Mouse (Mus musculus): ENCODE measurements around the gene Impg1.

Gene Impg1

GRCm38 (mm10) chr9:80465381-80465780, at the start of gene Impg1:
Gene Impg1 (minus strand): TSS chr9:80465481.
- CTCF ChIA-PET, result no interaction called here
- POLR2A ChIA-PET, result no interaction called here

DNA sequence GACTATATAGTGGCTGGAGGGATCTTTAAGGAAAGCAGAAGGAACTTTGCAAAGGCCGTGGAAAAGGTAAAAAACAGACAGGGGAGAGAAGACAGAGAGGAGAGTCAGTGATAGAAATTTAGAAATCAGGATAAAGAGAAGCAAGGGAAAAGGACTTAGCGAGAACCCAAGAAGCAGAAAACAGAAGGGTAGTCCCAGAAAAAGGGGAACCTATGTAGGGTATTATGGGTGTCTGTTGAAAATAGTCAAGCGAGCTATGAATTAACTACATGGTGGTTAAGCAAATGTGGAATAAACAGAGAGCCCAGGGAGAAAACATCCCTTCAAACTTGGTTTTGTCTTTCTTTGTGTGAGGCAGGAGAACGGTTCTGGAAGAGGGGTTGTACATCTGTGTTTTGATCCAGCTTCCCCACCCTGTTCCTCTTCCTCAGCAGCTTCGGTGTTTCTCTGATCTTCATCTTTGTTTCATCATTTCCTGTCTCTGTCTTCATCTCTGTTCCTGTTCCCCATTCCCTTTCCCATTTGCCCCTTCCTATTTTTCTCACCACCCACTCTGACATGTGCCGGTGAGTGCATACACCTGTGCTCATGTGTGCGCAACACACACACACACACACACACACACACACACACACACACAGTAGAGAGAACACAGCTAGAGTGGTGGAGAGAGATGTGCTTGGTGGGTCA, 44.3 kb upstream of the Impg1 start:
- CTCF ChIA-PET, result no interaction called here
- POLR2A ChIA-PET, result no interaction called here

DNA sequence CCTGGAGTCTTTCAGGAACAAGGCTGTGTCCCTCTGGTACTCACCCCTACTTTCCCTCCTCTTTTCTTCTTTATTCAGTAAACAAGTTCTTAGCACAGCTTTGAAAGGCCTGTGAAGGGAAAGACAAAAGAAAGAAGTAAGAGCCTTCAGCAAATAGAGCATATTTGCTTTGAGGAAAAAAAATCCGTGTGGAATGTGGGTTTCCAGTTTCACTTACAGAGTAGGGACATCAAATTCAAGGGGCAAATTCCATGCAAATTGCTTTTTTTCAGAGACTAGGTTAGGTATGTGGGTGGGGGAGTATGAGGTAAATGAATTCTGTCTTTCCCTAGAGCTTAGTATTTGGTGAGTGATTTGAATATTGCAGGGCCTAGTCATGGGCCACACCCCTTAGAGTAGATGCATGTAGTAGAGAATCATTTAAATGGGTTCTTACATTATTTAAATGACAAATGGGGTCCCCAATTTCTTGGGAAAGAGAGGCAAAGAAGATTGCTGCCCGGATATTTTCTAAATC, 39.3 kb upstream of the Impg1 start:
- ChIA-PET POLR2A (no interaction called here), CTCF (no interaction called here)

DNA sequence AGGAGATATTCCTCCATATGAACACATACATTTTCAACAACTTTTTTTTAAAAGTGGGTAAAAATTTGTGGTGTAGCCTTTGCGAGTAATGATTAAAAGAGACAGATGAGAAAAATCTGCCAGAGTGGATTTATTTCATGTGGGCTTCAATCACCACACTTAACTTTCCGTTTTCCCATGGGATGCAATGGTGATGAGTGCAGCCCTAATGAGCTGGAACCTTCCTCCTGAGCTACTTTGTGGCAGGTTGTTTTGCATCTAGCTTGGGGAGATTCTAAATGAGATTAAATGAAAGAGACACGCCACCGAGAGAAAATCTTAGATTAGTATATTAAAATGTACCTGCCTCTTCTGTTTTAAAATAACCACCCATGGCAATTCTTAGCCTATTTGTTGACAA, 26.3 kb upstream of the Impg1 start:
- ChIA-PET POLR2A (no interaction called here), CTCF (no interaction called here)

DNA sequence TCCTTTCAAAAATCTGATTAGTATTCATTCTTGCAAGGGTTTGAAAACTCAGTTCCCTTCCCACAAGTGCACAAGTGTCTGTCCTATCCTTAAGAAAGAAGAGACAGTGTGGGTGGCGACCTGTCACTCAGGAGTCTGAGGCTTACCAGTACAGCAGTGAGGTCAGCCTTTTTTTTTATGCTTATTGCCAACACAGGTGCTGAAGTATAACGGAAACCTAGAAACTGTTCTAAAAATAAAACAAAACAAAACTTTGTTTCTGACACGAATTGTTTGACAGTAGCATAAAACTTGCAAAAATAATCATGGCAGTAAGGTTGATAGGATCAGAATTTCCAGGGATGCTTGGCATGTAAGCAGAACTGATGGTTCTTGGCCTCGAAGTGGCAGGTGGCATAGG, 4.9 kb downstream of the Impg1 start:
- CTCF ChIA-PET, result no interaction called here
- POLR2A ChIA-PET, result no interaction called here

GRCm38 (mm10) chr9:80450467-80451261, 14.6 kb downstream of the Impg1 start:
- ChIA-PET CTCF (no interaction called here), POLR2A (no interaction called here)

DNA sequence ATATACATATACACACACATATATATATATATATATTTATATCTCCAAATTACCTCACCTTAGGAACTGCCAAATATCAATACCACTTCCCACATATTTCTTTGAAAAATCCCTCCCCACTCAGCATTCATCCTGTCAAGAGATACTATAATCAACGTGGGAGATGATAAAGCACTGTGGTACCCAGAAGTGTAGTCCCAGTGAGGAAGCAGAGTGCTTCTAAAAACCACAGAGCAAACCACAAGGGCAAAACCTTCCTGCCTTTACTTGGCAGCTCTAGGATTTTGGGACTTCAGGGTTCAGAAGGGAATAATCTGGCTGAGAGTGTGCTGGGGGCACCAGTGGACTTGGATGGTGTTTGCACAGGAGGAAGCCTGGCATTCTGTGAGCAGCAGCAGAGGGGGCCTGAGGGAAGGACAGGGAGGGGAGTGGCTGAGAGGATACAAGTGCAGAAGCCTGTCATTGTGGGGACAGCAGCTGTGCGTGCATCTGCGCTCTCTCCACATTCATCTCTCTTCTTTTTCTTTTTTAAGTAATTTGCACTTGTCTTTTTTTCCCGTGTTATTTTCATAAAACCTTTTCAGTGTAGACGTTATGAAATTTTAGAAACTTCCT, 24.1 kb downstream of the Impg1 start:
- POLR2A ChIA-PET, result no interaction called here
- CTCF ChIA-PET, result no interaction called here

GRCm38 (mm10) chr9:80391404-80391803, 73.9 kb downstream of the Impg1 start:
- POLR2A ChIA-PET, result no interaction called here
- CTCF ChIA-PET, result no interaction called here

GRCm38 (mm10) chr9:80391002-80391401, 74.3 kb downstream of the Impg1 start:
- CTCF ChIA-PET, result no interaction called here
- POLR2A ChIA-PET, result no interaction called here

- POLR2A ChIA-PET, result no interaction called here
- CTCF ChIA-PET, result no interaction called here
Measured at GRCm38 (mm10) chr9:80387890-80388289, 77.4 kb downstream of the Impg1 start.

- POLR2A ChIA-PET, result no interaction called here
- CTCF ChIA-PET, result interaction anchor here in 3 of 4 experiments (0.5 to 0.9 kb wide), 5 partner anchors 34 to 627 kb away, joined by 3 to 6 read pairs (median 4); no protein-coding TSS in a partner anchor
Measured at GRCm38 (mm10) chr9:80386492-80386891, 78.8 kb downstream of the Impg1 start.

GRCm38 (mm10) chr9:80386000-80386399, 79.3 kb downstream of the Impg1 start:
- CTCF ChIA-PET, result interaction anchor here in 3 of 4 experiments (0.5 to 0.9 kb wide), 5 partner anchors 34 to 627 kb away, joined by 3 to 6 read pairs (median 4); no protein-coding TSS in a partner anchor
- POLR2A ChIA-PET, result no interaction called here

DNA sequence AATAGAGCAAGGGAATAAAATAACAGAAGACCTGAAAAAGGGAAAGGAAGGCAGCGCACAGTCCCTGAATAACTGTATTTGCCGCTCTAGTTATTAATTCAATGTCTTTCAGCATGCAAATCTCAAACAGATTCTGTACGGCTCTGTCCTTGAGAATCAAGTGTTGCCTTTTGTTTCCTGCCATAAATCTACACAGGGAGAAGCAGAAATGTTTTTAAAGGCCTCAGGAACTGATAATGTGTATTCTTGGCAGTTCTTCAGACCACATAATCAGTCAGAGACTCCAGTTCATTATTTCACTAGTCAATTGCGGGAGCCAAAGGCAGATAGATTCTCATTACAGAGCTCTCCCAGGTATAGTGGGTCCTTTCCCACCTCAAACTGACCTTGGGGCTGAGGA, 82.6 kb downstream of the Impg1 start:
- POLR2A ChIA-PET, result no interaction called here
- CTCF ChIA-PET, result no interaction called here

GRCm38 (mm10) chr9:80380078-80380645, 85.1 kb downstream of the Impg1 start:
- ChIA-PET POLR2A (no interaction called here), CTCF (no interaction called here)

DNA sequence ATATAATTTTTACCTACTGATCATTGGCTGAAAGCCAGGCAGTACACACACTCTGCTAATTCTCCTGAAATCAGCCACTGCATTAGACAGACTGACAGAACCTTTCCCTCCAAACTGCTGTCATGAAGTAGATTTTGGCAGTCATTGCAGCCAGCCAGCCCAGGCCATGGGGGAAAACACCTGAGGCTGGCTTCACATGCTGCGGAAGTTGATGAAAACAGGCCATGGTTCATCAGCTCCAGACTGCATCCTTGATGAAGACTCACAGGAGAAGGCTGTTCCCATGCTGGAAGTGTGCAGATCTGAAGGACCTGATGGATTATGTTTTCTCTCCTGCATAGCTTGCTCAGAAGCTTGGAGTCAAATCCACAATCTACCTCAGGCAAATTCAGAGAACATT, 91.2 kb downstream of the Impg1 start:
- POLR2A ChIA-PET, result no interaction called here
- CTCF ChIA-PET, result no interaction called here

DNA sequence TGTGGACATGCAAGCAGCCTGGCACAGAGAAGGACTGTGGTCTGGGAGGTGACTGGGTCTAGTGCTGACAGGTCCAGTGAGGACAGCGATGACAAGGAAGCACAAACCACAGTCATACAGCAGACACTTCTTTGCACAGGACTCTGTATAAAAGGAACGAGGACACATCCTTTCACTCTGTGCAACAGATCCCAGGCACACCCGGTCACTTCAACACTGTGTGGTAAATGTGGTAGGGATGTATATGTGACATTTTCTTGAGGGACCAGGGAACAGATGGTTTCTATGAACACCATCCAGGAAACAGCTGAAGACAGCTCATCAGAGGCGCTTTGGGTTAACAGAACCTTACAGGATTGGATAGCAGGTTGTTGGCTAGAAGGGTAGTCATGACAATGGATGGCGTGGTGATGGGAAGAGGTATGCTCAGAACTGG, 92.0 kb downstream of the Impg1 start:
- ChIA-PET POLR2A (no interaction called here), CTCF (no interaction called here)

DNA sequence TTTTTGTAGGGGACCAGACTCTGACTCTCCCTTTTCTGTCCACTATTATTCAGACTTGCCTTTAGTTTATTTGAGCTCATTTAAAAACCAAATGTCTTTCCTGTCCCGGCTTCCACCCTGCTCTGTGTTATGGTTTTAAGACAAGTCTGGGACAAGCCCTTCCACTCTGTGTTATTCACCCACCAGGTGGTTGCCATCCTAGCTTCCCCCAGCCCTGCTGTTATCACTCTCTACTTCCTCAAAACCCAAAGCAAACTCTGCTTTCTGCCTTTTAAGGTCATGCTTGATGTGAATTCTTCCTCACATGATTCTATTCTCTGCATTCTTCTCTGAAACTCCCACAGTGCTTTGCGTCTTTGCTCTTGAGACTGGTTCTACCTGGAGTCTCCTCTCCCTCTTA, 96.6 kb downstream of the Impg1 start:
- POLR2A ChIA-PET, result no interaction called here

DNA sequence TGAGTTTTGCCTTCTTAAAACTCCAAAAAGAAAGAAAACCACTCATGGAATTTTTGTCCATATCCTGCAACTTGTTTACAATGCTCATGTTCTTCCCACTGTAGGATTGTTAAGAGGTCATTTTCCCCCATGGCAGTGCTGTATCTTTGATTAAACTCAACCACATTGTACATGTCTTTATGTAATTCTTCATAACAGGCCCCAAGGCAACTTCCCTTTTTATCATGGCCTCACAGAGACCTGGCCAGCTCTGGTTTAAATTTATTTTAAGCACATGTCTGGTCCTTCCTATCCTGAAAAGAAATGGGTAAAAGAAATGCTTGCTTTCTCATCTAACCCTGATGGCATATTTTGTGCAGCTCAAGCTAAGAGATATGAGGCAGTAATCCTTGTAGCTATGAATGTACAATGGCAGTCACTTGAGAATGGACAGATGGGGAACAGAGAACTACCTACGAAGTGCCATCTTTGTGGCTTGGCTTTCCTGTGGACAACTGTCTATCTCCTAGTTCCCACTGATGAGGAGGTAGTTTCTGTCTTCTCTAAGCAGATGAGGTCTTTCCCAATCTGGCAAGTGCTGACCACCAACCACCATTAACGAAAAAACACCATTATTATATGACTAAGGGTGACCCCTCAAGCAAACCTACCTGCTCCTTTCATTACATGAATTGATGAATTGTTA, 97.6 kb downstream of the Impg1 start:
- ChIA-PET POLR2A (no interaction called here), CTCF (no interaction called here)

More for the DNA sequence above, 96.6 kb downstream of the Impg1 start:
- CTCF ChIA-PET, result no interaction called here

GRCm38 (mm10) chr9:80360063-80360462, 105.2 kb downstream of the Impg1 start:
- CTCF ChIA-PET, result no interaction called here
- POLR2A ChIA-PET, result no interaction called here
